Mouse (Mus musculus) hindbrain, embryonic 11.5 days (tissue): ENCODE data around the gene Rps3a1. TPM values are rescaled to one million over a fixed set of nuclear protein-coding genes. Genes with fewer than 3 reads are reported as not detected.

Source experiments
- ATAC-seq: fragments of 200-750 bp; cut with Nextera tagmentation; 2 replicates; pipeline ENCODE4 v1.8.0; 2017; ENCODE audit warnings: mild to moderate bottlenecking, moderate TSS enrichment, moderate library complexity; ENCODE audit not compliant: low FRiP score
- DNase-seq: peaks from one replicate; pipeline ENCODE4 v3.0.0-alpha.2; 2015; ENCODE audit warnings: low spot score
- H3K27ac ChIP-seq: fragments of 300-500 bp; sonication (generic); 2 replicates; pipeline ENCODE4 v1.5.1; 2014; ENCODE audit warnings: mild to moderate bottlenecking, low read depth, low read length
- H3K27me3 ChIP-seq: fragments of 300-500 bp; sonication (generic); 2 replicates; pipeline ENCODE4 v1.6.1; 2014; ENCODE audit warnings: mild to moderate bottlenecking, low read length, moderate library complexity, mixed read lengths; ENCODE audit not compliant: control insufficient read depth, insufficient read depth
- H3K36me3 ChIP-seq: fragments of 300-500 bp; sonication (generic); 2 replicates; pipeline ENCODE4 v1.6.1; 2014; ENCODE audit warnings: mild to moderate bottlenecking, low read length, moderate library complexity, mixed read lengths; ENCODE audit not compliant: control insufficient read depth, insufficient read depth
- H3K4me1 ChIP-seq: fragments of 300-500 bp; sonication (generic); replicated peaks from 2 replicates; pipeline ENCODE4 v1.6.1; 2014; ENCODE audit warnings: low read length, mixed read lengths; ENCODE audit not compliant: control insufficient read depth, insufficient read depth
- H3K4me2 ChIP-seq: fragments of 300-500 bp; sonication (generic); replicated peaks from 2 replicates; pipeline ENCODE4 v1.6.1; 2014; ENCODE audit warnings: mild to moderate bottlenecking, low read depth, low read length
- H3K4me3 ChIP-seq: fragments of 300-500 bp; sonication (generic); 2 replicates; pipeline ENCODE4 v1.5.1; 2014; ENCODE audit warnings: low read depth, low read length
- H3K9ac ChIP-seq: fragments of 300-500 bp; sonication (generic); 2 replicates; pipeline ENCODE4 v1.6.1; 2014; ENCODE audit warnings: low read depth, low read length
- H3K9me3 ChIP-seq: fragments of 300-500 bp; sonication (generic); 2 replicates; pipeline ENCODE4 v1.6.1; 2016; ENCODE audit warnings: low read length; ENCODE audit not compliant: control insufficient read depth
- WGBS: fragments of 180-500 bp; shearing (Covaris S2); extraction: QIAGEN DNeasy Blood & Tissue Kit; methylation state at CpG from one replicate; pipeline ENCODE4 v1.1.7; 2014; 5-methylcytosine and 5-hydroxymethylcytosine counted together
- polyA plus RNA-seq: library from polyadenylated mRNA; unstranded; fragments of >200 nt; fragmentation: Nextera tagmentation; extraction: Ambion mirVana; gene quantifications from 2 replicates; pipeline ENCODE4 v1.2.1, GENCODE M21; 2014

The Rps3a1 gene
- 1,106 and 1,117 TPM in 2 replicates for polyA plus RNA-seq

DNA sequence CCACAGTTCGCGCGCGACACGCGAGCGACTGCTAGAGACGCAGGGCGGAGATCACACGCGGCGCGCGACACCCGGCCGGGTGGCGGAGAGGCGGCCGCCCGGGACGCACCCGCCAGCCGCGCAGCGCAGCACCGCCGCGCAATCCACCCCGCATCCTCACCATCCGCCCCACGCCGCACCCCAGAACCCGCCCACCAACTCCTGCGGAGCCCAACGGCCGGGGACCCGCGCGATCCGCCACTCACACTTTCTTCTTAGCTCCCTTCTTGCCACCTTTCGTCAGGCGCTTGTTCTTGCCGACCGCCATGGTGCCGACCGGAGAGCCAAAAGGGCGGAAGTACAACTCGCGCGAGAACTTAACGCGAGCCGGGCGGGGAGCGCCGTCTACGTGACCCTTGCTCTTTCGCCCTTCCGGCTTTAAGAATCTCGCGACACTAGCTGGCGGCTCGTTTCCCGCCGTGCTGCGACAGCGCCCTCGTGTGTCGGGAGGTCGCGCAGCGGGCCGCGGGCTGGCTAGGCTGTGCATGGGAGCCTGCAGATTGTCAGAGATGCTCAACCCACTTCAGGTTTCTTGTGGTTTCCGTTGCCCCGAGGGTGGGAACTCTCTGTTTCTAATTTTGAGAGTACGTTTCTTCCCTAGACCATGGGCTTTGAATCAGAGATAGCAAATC lies at the start of gene Rps3a1:
Gene Rps3a1 (minus strand): TSS at position 440 of the 671 bp plus-strand sequence.
- H3K4me1 ChIP-seq, result no peaks in the 10 kb centered on the region
- peak within 1 kb of the TSS; percentile 99 for H3K9ac ChIP-seq
- H3K27me3 ChIP-seq, result no peaks in the 10 kb centered on the region
- peak within 1 kb of the TSS; percentile 83 for H3K27ac ChIP-seq
- WGBS, result 0% methylated on average over 77 of the region's 77 CpGs
- peak; percentile 98 for DNase-seq
- ATAC-seq, result peak; percentile 97
- peaks cover 4% of the 10 kb centered on the region; the same call in 1 of the 2 replicates for H3K36me3 ChIP-seq
- H3K9me3 ChIP-seq, result no peaks in the 10 kb centered on the region
- peak within 1 kb of the TSS; percentile 45 for H3K4me2 ChIP-seq
- H3K4me3 ChIP-seq, result peak within 1 kb of the TSS; percentile 88

DNA sequence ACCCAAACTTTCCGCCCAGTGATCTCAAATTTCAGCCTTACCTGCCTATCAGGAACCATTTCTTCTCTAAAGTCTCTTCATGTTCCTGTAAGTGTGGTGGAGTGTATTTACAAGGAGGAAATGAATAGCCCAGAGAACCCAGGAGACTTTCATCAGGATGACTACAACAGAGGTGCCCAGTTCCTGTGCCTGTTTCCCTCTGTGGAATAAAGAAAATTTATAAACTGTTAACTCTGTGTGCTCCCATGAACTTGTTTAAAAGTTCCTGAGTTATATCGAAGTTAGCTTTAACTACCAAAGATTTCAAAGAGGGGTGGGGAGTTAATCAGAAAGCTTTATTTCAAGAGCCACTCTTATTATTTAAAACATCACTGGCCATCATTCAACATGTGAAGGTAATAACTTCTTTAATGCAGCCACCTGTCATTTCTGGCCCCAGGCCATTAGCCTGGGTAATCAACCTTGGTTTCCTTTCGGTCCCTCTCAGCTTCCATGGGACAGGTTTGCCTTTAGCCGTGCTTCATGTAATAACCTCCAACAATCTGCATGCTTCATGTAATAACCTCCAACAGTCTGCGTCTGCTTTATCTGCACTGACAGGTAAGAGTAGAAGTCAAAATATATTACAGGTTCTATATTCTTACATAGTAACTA lies 45.4 kb upstream of the Rps3a1 start:
- no peak overlapping the region for H3K27ac ChIP-seq
- no peaks in the 10 kb centered on the region for H3K9me3 ChIP-seq
- no peak overlapping the region for H3K9ac ChIP-seq
- H3K27me3 ChIP-seq, result no peaks in the 10 kb centered on the region
- DNase-seq (no peak), ATAC-seq (no peak)
- H3K4me2 ChIP-seq, result no peak overlapping the region
- WGBS, result 78% methylated on average over 5 of the region's 5 CpGs
- no peak overlapping the region for H3K4me3 ChIP-seq
- no peaks in the 10 kb centered on the region for H3K36me3 ChIP-seq
- H3K4me1 ChIP-seq, result no peaks in the 10 kb centered on the region

DNA sequence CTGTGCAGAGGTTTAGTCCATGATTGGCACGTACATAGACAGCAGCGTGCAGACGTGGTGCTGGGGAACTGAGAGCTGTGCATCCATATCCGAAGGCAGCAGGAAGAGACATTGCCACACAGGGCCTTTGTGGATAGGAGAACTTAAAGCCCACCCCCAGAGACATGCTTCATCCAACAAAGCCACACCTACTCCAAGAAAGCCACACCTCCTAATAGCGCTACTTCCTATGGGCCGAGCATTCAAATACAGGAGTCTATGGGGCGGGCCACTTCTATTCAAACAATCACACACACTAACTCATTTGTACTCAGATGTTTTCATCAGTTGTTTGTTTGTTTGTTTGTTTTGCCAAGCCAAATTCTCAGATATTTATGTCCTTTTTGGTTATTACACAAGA lies 42.0 kb upstream of the Rps3a1 start:
- 90% methylated on average over 7 of the region's 7 CpGs for WGBS
- ATAC-seq (no peak), DNase-seq (no peak)
- Histone ChIP-seq H3K9ac (no peak overlapping the region), H3K9me3 (no peaks in the 10 kb centered on the region), H3K27ac (no peak overlapping the region), H3K36me3 (no peaks in the 10 kb centered on the region), H3K4me2 (no peak overlapping the region), H3K4me1 (no peaks in the 10 kb centered on the region), H3K27me3 (no peaks in the 10 kb centered on the region), H3K4me3 (no peak overlapping the region)

DNA sequence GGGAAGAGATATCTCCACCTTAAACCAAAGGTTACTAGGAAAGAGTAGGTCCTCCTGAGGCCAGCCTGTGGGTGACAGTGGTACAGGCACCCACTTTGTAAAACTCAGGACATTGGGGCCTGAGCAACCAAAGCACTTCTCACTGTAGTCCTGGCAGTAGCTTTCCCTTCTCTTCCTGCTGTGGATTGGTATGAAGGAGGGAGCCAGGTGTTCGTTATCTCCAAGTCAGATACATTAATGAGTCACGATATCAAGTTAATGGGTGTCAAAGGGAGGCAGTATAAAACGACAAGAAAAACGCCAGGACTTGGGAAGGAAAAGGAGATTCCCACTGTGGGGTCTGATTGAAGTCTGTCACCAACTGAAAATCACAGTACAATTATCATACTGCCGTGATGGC lies 38.6 kb upstream of the Rps3a1 start:
- no peaks in the 10 kb centered on the region for H3K36me3 ChIP-seq
- 67% methylated on average over 5 of the region's 5 CpGs for WGBS
- H3K27me3 ChIP-seq, result no peaks in the 10 kb centered on the region
- no peak overlapping the region for H3K27ac ChIP-seq
- H3K4me1 ChIP-seq, result no peaks in the 10 kb centered on the region
- DNase-seq (no peak), ATAC-seq (no peak)
- no peak overlapping the region for H3K9ac ChIP-seq
- no peak overlapping the region for H3K4me2 ChIP-seq
- no peaks in the 10 kb centered on the region for H3K9me3 ChIP-seq
- no peak overlapping the region for H3K4me3 ChIP-seq

GRCm38 (mm10) chr3:86179714-86180113 lies 37.2 kb upstream of the Rps3a1 start:
- H3K4me2 ChIP-seq, result no peak overlapping the region
- H3K9ac ChIP-seq, result no peak overlapping the region
- no peaks in the 10 kb centered on the region for H3K9me3 ChIP-seq
- H3K4me1 ChIP-seq, result no peaks in the 10 kb centered on the region
- H3K27ac ChIP-seq, result no peak overlapping the region
- DNase-seq, result no peak
- H3K36me3 ChIP-seq, result no peaks in the 10 kb centered on the region
- no peaks in the 10 kb centered on the region for H3K27me3 ChIP-seq
- no peak for ATAC-seq
- H3K4me3 ChIP-seq, result no peak overlapping the region
- 86% methylated on average over 7 of the region's 7 CpGs for WGBS

- Histone ChIP-seq H3K27ac (no peak overlapping the region), H3K4me2 (no peak overlapping the region), H3K9ac (no peak overlapping the region), H3K4me1 (no peaks in the 10 kb centered on the region), H3K27me3 (no peaks in the 10 kb centered on the region), H3K36me3 (no peaks in the 10 kb centered on the region), H3K9me3 (no peaks in the 10 kb centered on the region), H3K4me3 (no peak overlapping the region)
- DNase-seq, result no peak
- 86% methylated on average over 8 of the region's 8 CpGs for WGBS
- ATAC-seq, result no peak
Measured at GRCm38 (mm10) chr3:86168841-86169425, 26.4 kb upstream of the Rps3a1 start.

GRCm38 (mm10) chr3:86149521-86149920 lies 7.0 kb upstream of the Rps3a1 start:
- no peak overlapping the region for H3K9ac ChIP-seq
- 79% methylated on average over 9 of the region's 9 CpGs for WGBS
- H3K4me1 ChIP-seq, result no peaks in the 10 kb centered on the region
- no peak overlapping the region for H3K4me2 ChIP-seq
- no peak for DNase-seq
- H3K4me3 ChIP-seq, result no peak overlapping the region
- H3K36me3 ChIP-seq, result no peaks in the 10 kb centered on the region
- ATAC-seq, result no peak
- H3K27me3 ChIP-seq, result no peaks in the 10 kb centered on the region
- H3K27ac ChIP-seq, result no peak overlapping the region
- no peaks in the 10 kb centered on the region for H3K9me3 ChIP-seq

GRCm38 (mm10) chr3:86149063-86149462 lies 6.6 kb upstream of the Rps3a1 start:
- no peak overlapping the region for H3K27ac ChIP-seq
- H3K4me3 ChIP-seq, result no peak overlapping the region
- DNase-seq (no peak), ATAC-seq (no peak)
- H3K9ac ChIP-seq, result no peak overlapping the region
- no peaks in the 10 kb centered on the region for H3K4me1 ChIP-seq
- H3K9me3 ChIP-seq, result no peaks in the 10 kb centered on the region
- WGBS, result 65% methylated on average over 6 of the region's 6 CpGs
- H3K36me3 ChIP-seq, result no peaks in the 10 kb centered on the region
- no peaks in the 10 kb centered on the region for H3K27me3 ChIP-seq
- no peak overlapping the region for H3K4me2 ChIP-seq
